Mouse (Mus musculus): ENCODE results near the gene Fcor. TPM values are rescaled to one million over a fixed set of nuclear protein-coding genes. Genes with fewer than 3 reads are reported as not detected.
A peak's percentile ranks its signal among the peaks of the same experiment; 100 is the strongest.

Fcor gene
- polyA plus RNA-seq, 1 experiment from 2014 or later, result 8.1 TPM

DNA sequence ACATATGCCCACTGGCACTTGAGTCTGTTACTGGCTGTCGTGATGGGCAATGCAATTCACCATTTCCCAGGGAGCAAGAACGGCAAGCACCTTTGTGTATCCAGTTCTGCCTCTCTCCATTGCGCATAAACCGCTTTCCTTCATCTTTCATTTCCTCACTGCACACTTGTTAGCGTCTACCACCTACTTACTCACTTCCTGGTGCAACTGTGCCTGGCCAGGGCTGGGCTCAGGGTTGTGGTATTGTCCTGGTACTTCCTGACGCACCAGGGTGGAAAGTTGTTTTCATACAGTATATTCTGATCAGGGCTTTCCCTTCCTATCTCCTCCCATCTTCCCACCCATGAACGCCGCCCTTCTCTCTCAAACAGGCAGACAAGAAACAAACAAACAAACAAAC lies 11.3 kb downstream of the Fcor start:
- no peak overlapping the region for H3K9ac ChIP-seq (ENCODE audit: low read depth, low read length)
- no peaks in the 10 kb centered on the region for H3K9me3 ChIP-seq (ENCODE audit: control insufficient read depth, low read length)
- 86% methylated on average over 8 of the region's 8 CpGs for WGBS
- DNase-seq (ENCODE audit: low spot score), result no peak
- no peak overlapping the region for H3K4me2 ChIP-seq (replicated peaks; ENCODE audit: low read depth, low read length)
- no peak overlapping the region for H3K4me3 ChIP-seq (ENCODE audit: low read depth, low read length)
- no peaks in the 10 kb centered on the region for H3K27me3 ChIP-seq (ENCODE audit: control insufficient read depth, insufficient read depth, low read length)
- H3K36me3 ChIP-seq (ENCODE audit: control insufficient read depth, insufficient read depth, low read length), result no peaks in the 10 kb centered on the region
- H3K27ac ChIP-seq (ENCODE audit: low read depth, low read length), result no peak overlapping the region
- no peak for ATAC-seq (ENCODE audit: low FRiP score)
- H3K4me1 ChIP-seq (replicated peaks; ENCODE audit: control insufficient read depth, insufficient read depth, low read length), result no peaks in the 10 kb centered on the region

DNA sequence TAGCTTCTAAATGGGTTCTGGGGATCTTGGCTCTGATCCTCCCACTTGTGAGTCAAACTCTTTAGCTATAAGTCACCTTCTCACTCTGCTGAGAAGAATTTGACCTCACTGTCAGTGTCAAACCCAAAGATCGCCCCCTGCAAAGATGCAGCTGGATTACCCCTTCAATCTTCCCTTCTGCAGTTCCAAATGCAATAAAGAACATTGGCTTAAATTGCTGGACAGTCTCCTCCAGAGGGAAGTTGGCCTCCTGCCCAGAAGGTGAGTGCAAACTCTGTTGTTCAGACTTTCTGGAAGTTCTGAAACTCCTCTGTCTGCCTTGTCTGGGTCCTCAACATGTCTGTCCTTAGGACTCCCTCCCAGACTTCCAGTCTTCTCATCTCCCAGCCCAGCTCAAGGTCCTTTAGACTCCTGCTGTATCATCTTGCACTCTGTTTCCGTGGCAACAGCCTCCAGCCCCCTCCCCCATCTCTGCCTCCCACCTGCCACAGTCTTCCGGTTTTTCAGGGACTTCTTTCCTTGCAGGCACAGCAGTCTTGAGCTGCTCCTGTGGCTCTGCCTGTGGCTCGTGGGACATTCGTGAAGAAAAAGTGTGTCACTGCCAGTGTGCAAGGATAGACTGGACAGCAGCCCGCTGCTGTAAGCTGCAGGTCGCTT lies 15.3 kb downstream of the Fcor start:
- Histone ChIP-seq H3K4me3 (ENCODE audit: low read depth, low read length) (no peak overlapping the region), H3K27ac (ENCODE audit: low read depth, low read length) (no peak overlapping the region), H3K27me3 (ENCODE audit: control insufficient read depth, insufficient read depth, low read length) (no peaks in the 10 kb centered on the region), H3K4me1 (replicated peaks; ENCODE audit: control insufficient read depth, insufficient read depth, low read length) (no peaks in the 10 kb centered on the region), H3K9ac (ENCODE audit: low read depth, low read length) (no peak overlapping the region), H3K36me3 (ENCODE audit: control insufficient read depth, insufficient read depth, low read length) (no peaks in the 10 kb centered on the region), H3K9me3 (ENCODE audit: control insufficient read depth, low read length) (no peaks in the 10 kb centered on the region), H3K4me2 (replicated peaks; ENCODE audit: low read depth, low read length) (no peak overlapping the region)
- ATAC-seq (ENCODE audit: low FRiP score), result no peak
- peak; percentile 39 for DNase-seq (ENCODE audit: low spot score)
- WGBS, result 24% methylated on average over 7 of the region's 7 CpGs

DNA sequence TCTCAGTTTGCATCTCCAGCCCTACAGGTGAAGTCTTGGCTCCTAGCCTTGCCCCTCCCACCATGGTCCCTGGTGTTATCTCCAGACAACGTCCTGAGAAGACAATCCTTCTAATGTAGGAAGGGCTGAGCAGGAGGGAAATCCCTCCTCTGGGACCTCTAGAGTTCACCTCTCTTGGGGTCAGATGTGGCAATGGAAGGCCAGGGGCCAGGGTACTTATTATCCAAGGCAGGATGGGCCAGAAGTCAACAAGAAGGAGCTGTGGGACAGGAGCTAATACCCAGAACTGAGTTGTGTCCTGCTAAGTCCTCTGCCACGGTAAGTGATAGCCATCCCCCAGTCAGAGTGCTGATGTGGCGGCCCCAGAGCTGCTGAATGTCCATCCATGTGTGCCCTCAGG lies 16.6 kb downstream of the Fcor start, which contains the start of gene Retn:
Gene Retn, plus strand, starts transcription at position 245 of the 400 bp plus-strand sequence.
- no peak within 1 kb of the TSS for H3K4me2 ChIP-seq (replicated peaks; ENCODE audit: low read depth, low read length)
- H3K27me3 ChIP-seq (ENCODE audit: control insufficient read depth, insufficient read depth, low read length), result no peaks in the 10 kb centered on the region
- DNase-seq (ENCODE audit: low spot score), result no peak
- H3K9ac ChIP-seq (ENCODE audit: low read depth, low read length), result no peak within 1 kb of the TSS
- no peaks in the 10 kb centered on the region for H3K9me3 ChIP-seq (ENCODE audit: control insufficient read depth, low read length)
- no peaks in the 10 kb centered on the region for H3K4me1 ChIP-seq (replicated peaks; ENCODE audit: control insufficient read depth, insufficient read depth, low read length)
- WGBS, result 76% methylated on average over 3 of the region's 3 CpGs
- no peak within 1 kb of the TSS for H3K27ac ChIP-seq (ENCODE audit: low read depth, low read length)
- H3K36me3 ChIP-seq (ENCODE audit: control insufficient read depth, insufficient read depth, low read length), result no peaks in the 10 kb centered on the region
- H3K4me3 ChIP-seq (ENCODE audit: low read depth, low read length), result no peak within 1 kb of the TSS
- no peak for ATAC-seq (ENCODE audit: low FRiP score)

DNA sequence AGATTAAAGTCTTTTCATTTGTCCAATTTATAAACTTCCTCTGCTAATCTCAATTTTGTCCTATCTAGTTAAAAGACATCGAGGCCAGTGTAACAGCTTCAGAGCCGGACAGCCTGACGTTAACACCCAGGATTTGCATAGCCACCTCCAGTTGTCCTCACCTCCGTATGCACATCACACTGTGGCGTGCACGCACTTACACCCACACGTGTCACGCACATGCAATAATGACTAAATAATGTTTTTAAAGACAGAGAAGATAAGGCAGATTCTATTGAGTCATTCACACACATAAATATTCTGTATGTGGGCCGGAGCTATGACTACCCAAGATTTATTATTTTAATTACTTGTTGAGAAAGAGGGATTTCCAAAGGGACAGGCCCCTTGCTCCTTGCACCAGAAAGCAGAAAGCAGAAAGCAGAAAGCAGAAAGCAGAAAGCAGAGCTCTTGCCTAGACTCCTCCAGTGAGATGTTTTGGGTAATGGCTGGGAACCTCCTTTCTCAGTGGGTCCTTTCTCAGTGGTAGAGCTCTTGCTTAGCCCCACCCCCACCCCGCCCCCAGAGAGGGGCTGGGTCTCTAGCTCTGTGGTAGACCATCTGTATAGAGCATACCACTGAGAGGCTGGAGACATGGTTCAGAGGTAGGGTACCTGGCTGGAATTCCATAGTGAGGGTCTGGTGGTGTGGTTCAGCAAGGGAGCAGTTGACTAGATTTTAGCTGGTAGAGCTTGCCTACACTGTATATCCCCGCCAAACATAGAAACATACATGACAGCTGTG lies 17.2 kb downstream of the Fcor start:
- no peak overlapping the region for H3K9ac ChIP-seq (ENCODE audit: low read depth, low read length)
- DNase-seq (ENCODE audit: low spot score) (no peak), ATAC-seq (ENCODE audit: low FRiP score) (no peak)
- no peaks in the 10 kb centered on the region for H3K27me3 ChIP-seq (ENCODE audit: control insufficient read depth, insufficient read depth, low read length)
- H3K36me3 ChIP-seq (ENCODE audit: control insufficient read depth, insufficient read depth, low read length), result no peaks in the 10 kb centered on the region
- no peaks in the 10 kb centered on the region for H3K4me1 ChIP-seq (replicated peaks; ENCODE audit: control insufficient read depth, insufficient read depth, low read length)
- no peak overlapping the region for H3K27ac ChIP-seq (ENCODE audit: low read depth, low read length)
- no peaks in the 10 kb centered on the region for H3K9me3 ChIP-seq (ENCODE audit: control insufficient read depth, low read length)
- WGBS, result 74% methylated on average over 11 of the region's 11 CpGs
- no peak overlapping the region for H3K4me2 ChIP-seq (replicated peaks; ENCODE audit: low read depth, low read length)
- no peak overlapping the region for H3K4me3 ChIP-seq (ENCODE audit: low read depth, low read length)

DNA sequence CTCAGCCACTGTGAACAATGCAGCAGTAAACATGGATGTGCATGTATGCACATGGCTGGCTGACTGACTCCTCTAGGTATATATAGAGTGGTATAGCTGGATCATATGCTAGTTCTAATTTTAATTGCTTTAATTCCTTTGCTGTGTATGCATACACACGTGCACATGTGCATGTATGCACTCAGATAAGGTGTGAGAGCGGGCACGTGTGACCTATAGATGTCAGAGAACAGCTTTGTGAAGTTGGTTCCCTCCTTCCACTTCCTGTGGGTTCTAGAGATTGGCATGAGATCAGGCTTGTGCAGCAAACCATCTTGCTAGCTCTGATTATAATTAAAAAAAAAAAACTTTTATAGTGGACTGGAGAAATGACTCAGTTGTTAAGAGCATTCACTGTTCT lies 19.3 kb downstream of the Fcor start:
- 74% methylated on average over 3 of the region's 3 CpGs for WGBS
- no peak overlapping the region for H3K27ac ChIP-seq (ENCODE audit: low read depth, low read length)
- no peak for DNase-seq (ENCODE audit: low spot score)
- no peaks in the 10 kb centered on the region for H3K27me3 ChIP-seq (ENCODE audit: control insufficient read depth, insufficient read depth, low read length)
- H3K4me3 ChIP-seq (ENCODE audit: low read depth, low read length), result no peak overlapping the region
- H3K36me3 ChIP-seq (ENCODE audit: control insufficient read depth, insufficient read depth, low read length), result no peaks in the 10 kb centered on the region
- ATAC-seq (ENCODE audit: low FRiP score), result no peak
- H3K9me3 ChIP-seq (ENCODE audit: control insufficient read depth, low read length), result no peaks in the 10 kb centered on the region
- no peak overlapping the region for H3K9ac ChIP-seq (ENCODE audit: low read depth, low read length)
- H3K4me1 ChIP-seq (replicated peaks; ENCODE audit: control insufficient read depth, insufficient read depth, low read length), result peaks cover 3% of the 10 kb centered on the region; the same call in 1 of the 2 replicates
- no peak overlapping the region for H3K4me2 ChIP-seq (replicated peaks; ENCODE audit: low read depth, low read length)

DNA sequence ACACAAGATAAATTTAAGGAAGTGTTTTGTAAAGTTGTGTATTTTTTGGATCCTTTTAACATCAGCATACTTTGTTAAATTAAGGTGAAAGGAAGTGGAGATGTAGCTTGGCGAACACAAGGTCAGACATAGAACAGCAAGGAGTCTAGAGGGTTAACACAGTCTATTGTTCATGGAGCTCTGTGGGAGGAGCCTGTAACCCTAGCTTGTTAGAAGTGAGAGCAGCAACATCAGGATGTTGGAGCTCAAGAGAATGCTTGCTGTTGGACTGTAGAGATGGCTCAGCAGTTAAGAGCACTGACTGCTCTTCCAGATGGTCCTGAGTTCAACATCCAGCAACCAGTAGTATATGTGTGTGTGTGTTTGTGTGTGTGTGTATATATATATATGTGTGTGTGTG lies 23.2 kb downstream of the Fcor start:
- WGBS, result 28% methylated on average over 1 of the region's 1 CpGs
- H3K27ac ChIP-seq (ENCODE audit: low read depth, low read length), result no peak overlapping the region
- no peak overlapping the region for H3K4me3 ChIP-seq (ENCODE audit: low read depth, low read length)
- no peak overlapping the region for H3K9ac ChIP-seq (ENCODE audit: low read depth, low read length)
- no peaks in the 10 kb centered on the region for H3K9me3 ChIP-seq (ENCODE audit: control insufficient read depth, low read length)
- no peak overlapping the region for H3K4me2 ChIP-seq (replicated peaks; ENCODE audit: low read depth, low read length)
- no peaks in the 10 kb centered on the region for H3K27me3 ChIP-seq (ENCODE audit: control insufficient read depth, insufficient read depth, low read length)
- ATAC-seq (ENCODE audit: low FRiP score) (no peak), DNase-seq (ENCODE audit: low spot score) (no peak)
- peaks cover 3% of the 10 kb centered on the region; the same call in 1 of the 2 replicates for H3K4me1 ChIP-seq (replicated peaks; ENCODE audit: control insufficient read depth, insufficient read depth, low read length)
- no peaks in the 10 kb centered on the region for H3K36me3 ChIP-seq (ENCODE audit: control insufficient read depth, insufficient read depth, low read length)

DNA sequence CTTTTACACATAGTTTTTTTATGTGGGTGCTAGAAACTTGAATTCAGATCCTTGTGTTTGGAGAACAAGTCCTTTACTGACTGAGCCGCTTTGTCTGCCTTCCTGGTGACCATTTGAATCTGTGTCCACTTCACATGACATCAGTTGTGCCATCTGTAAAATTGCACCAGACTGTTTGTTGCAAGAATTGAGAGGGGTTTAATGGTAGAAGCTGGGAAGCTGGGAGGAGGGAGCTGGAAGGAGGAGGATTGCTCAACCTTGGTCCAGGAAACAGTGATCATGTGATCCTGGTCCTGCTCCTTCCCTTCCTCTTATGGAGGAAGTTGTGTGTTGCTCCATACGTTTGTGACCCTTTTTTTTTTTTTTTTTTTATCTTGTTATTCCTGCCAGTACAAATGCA lies 23.9 kb downstream of the Fcor start:
- H3K36me3 ChIP-seq (ENCODE audit: control insufficient read depth, insufficient read depth, low read length), result no peaks in the 10 kb centered on the region
- H3K9ac ChIP-seq (ENCODE audit: low read depth, low read length), result no peak overlapping the region
- H3K4me3 ChIP-seq (ENCODE audit: low read depth, low read length), result no peak overlapping the region
- H3K27ac ChIP-seq (ENCODE audit: low read depth, low read length), result no peak overlapping the region
- no peaks in the 10 kb centered on the region for H3K27me3 ChIP-seq (ENCODE audit: control insufficient read depth, insufficient read depth, low read length)
- H3K4me1 ChIP-seq (replicated peaks; ENCODE audit: control insufficient read depth, insufficient read depth, low read length), result peaks cover 3% of the 10 kb centered on the region; the same call in 1 of the 2 replicates
- WGBS, result 92% methylated on average over 2 of the region's 2 CpGs
- ATAC-seq (ENCODE audit: low FRiP score), result no peak
- H3K4me2 ChIP-seq (replicated peaks; ENCODE audit: low read depth, low read length), result no peak overlapping the region
- DNase-seq (ENCODE audit: low spot score), result no peak
- no peaks in the 10 kb centered on the region for H3K9me3 ChIP-seq (ENCODE audit: control insufficient read depth, low read length)

DNA sequence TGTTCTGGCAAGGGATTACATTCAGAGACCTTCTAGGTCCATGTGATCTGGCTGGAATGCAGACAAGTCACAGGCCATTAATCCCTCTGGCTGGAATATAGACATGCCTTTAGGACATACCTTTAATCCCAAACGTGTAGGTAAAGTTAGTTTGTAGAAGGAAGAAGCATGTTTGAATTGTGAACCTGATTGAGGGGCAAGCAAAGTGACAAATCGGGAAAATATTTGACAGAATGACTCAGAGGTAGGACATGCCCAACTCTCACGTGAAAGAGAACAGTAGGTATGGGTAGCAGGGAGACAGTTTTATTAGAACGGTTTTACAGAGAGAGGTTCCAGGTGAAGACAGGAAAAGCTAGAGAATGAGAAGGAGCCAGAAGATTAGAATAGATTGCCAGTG lies 24.6 kb downstream of the Fcor start:
- 83% methylated on average over 4 of the region's 4 CpGs for WGBS
- DNase-seq (ENCODE audit: low spot score) (no peak), ATAC-seq (ENCODE audit: low FRiP score) (no peak)
- peaks cover 3% of the 10 kb centered on the region; the same call in 1 of the 2 replicates for H3K4me1 ChIP-seq (replicated peaks; ENCODE audit: control insufficient read depth, insufficient read depth, low read length)
- H3K36me3 ChIP-seq (ENCODE audit: control insufficient read depth, insufficient read depth, low read length), result no peaks in the 10 kb centered on the region
- H3K27me3 ChIP-seq (ENCODE audit: control insufficient read depth, insufficient read depth, low read length), result no peaks in the 10 kb centered on the region
- no peaks in the 10 kb centered on the region for H3K9me3 ChIP-seq (ENCODE audit: control insufficient read depth, low read length)
- no peak overlapping the region for H3K27ac ChIP-seq (ENCODE audit: low read depth, low read length)
- no peak overlapping the region for H3K4me2 ChIP-seq (replicated peaks; ENCODE audit: low read depth, low read length)
- H3K9ac ChIP-seq (ENCODE audit: low read depth, low read length), result no peak overlapping the region
- H3K4me3 ChIP-seq (ENCODE audit: low read depth, low read length), result no peak overlapping the region

All from hindbrain, embryonic 11.5 days (tissue).